Mouse (Mus musculus): ENCODE measurements around the gene 1700016C15Rik. TPM values are rescaled to one million over a fixed set of nuclear protein-coding genes. Genes with fewer than 3 reads are reported as not detected.

The 1700016C15Rik gene
- polyA plus RNA-seq (2012; rRNA removed; ENCODE audit: low replicate concordance) = 0.51 TPM in 1 of 2 replicates, not detected in the other

DNA sequence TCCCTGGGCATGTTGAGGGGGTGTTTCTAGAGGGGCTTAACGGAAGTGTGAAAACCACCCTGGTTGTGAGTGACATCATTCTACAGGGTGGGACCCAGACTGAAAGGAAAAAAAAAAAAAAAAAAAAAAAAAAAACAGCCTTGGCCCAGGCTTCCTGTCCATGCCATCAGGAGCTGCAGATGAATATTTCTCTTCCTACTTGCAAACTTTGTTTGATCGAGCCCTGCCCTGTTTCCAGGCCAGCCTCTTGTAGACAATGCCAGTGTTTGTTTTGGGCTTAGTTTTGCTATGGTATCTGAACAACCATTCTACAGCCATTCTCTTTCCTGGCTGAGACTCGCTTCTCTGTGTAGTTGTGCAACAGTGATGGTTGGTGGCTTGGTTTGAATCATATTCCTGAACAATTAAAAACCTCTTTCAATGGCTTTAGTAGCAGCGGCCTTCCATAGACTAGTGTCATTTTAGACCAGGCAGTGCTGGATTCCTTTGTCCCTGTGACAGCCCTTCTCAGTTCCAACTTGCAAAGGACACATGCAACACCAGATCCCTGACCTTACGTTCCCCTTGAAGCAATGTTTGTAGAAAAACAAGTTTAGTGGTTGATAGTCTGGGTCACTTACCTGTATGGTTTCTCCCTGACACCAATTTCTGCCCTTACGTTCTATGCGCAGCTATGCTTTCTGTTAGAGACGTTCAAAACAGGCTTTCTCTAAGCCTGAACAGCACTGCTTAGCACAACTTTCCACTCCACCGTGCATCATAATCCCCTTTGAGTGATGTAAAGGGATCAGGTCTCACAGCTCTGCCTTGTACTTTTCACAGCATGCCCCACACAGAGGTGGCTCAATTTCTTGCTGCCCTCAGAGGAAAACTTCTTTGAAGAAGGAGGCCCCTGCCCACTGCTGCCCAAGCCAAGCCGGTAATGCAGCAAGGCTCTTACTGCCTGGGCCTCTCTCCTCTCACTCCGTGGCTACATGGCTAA, at the start of gene 1700016C15Rik:
1700016C15Rik (plus strand) TSS at position 772 of the 982 bp plus-strand sequence.

GRCm38 (mm10) chr1:177796193-177796939, 66.8 kb downstream of the 1700016C15Rik start, which contains the start of gene Adss:
Gene Adss, minus strand, starts transcription at chr1:177796511.

Other genes with a start within 250 kb of the 1700016C15Rik start
- 16.0 and 18.2 TPM in 2 replicates for gene Adss, start 66.7 kb downstream of the 1700016C15Rik start, polyA plus RNA-seq (2012; rRNA removed; ENCODE audit: low replicate concordance)

Measured in duodenum, adult 2 months (tissue).